Mouse (Mus musculus): ENCODE measurements at regions not wholly inside any gene's neighbourhood (a gene's known extent, or its start where the extent isn't known, plus 50 kb on each side); places are given as distances from the start of the nearest gene placed in this dataset.

DNA sequence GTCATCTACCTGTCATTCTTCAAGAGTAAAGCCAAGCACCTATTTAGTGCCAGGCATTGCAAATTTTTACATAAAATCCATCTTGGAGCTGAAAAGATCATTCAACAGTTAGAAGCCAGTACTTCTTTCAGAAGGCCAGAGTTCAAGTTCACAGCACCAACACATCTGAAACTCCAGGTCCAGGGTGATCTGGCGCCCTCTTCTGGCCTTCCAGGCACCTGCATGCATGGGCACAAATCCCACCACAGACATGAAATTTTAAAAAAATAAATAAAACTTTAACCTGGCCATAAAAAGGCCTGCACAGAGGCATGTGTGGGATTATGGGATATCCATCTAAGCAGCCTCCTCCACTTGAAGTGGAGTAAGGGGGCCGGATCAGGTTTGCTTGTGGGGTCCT is 144.7 kb downstream of the Cct6b start:
- H3K27ac ChIP-seq (ENCODE audit: low read depth, low read length): no peak overlapping the region
- no peak overlapping the region for H3K9ac ChIP-seq (ENCODE audit: low read length)
- ATAC-seq (ENCODE audit: low FRiP score) (no peak), DNase-seq (ENCODE audit: low spot score, missing footprints) (no peak)
- H3K9me3 ChIP-seq (ENCODE audit: control insufficient read depth, low read length): no peaks in the 10 kb centered on the region; the same call in 1 of the 2 replicates
- no peaks in the 10 kb centered on the region for H3K27me3 ChIP-seq (ENCODE audit: control insufficient read depth, insufficient read depth, low read length)
- 79% methylated on average over 2 of the region's 2 CpGs for WGBS
- no peak overlapping the region for H3K4me3 ChIP-seq (ENCODE audit: low read depth, low read length)
- no peaks in the 10 kb centered on the region for H3K36me3 ChIP-seq (ENCODE audit: control insufficient read depth, insufficient read depth, low read length)
- no peaks in the 10 kb centered on the region for H3K4me1 ChIP-seq (ENCODE audit: control insufficient read depth, insufficient read depth, low read length)
- no peak overlapping the region for H3K4me2 ChIP-seq

DNA sequence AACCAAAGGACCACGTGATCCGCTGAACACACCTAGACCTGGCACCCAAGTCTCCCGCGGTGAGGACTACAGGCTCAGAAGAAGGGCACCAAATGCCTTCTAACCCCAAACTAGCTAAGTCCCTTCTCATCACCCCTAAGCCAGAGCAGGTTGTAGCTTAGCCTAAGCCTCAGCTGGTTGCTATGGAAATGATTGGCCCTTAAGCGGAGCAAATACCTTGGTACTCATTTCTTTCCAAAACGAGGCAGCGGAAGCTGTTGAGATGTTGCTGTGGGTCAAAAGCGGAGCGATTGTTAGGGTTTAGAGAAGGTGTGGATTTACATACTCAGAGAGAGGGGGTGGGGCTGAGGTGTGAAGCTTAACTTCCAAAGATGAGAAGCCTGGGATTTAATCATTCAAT is 145.7 kb downstream of the Cct6b start:
- peak; percentile 89 for DNase-seq (ENCODE audit: low spot score, missing footprints)
- no peaks in the 10 kb centered on the region for H3K4me1 ChIP-seq (ENCODE audit: control insufficient read depth, insufficient read depth, low read length)
- H3K4me2 ChIP-seq: no peak overlapping the region
- 2% methylated on average over 9 of the region's 9 CpGs for WGBS
- no peak overlapping the region for H3K9ac ChIP-seq (ENCODE audit: low read length)
- no peaks in the 10 kb centered on the region for H3K27me3 ChIP-seq (ENCODE audit: control insufficient read depth, insufficient read depth, low read length)
- no peak overlapping the region for H3K4me3 ChIP-seq (ENCODE audit: low read depth, low read length)
- no peak overlapping the region for H3K27ac ChIP-seq (ENCODE audit: low read depth, low read length)
- no peaks in the 10 kb centered on the region for H3K36me3 ChIP-seq (ENCODE audit: control insufficient read depth, insufficient read depth, low read length)
- H3K9me3 ChIP-seq (ENCODE audit: control insufficient read depth, low read length): no peaks in the 10 kb centered on the region; the same call in 1 of the 2 replicates
- ATAC-seq (ENCODE audit: low FRiP score): no peak

DNA sequence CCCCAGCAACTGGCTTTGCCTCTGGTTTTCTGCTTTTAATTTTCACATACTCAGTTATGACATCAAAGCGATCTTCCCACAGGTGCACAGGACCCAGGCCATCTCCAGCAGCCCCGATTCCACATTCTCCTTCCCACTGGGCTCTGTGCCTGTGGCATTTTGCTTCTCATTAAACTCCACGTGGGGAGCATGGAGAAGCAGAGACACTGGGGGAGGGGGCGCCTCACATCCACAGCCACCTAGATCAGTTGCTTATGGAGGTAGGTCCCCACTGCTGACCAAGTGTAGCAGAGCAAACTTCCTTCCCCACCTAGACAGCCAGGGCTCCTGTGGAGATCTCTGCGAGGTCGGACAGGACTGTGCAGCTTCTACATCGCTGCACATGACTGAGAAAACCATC is 147.3 kb downstream of the Cct6b start:
- no peak overlapping the region for H3K27ac ChIP-seq (ENCODE audit: low read depth, low read length)
- no peaks in the 10 kb centered on the region for H3K36me3 ChIP-seq (ENCODE audit: control insufficient read depth, insufficient read depth, low read length)
- no peak overlapping the region for H3K4me2 ChIP-seq
- DNase-seq (ENCODE audit: low spot score, missing footprints) (no peak), ATAC-seq (ENCODE audit: low FRiP score) (no peak)
- 49% methylated on average over 7 of the region's 7 CpGs for WGBS
- H3K4me3 ChIP-seq (ENCODE audit: low read depth, low read length): no peak overlapping the region
- H3K9ac ChIP-seq (ENCODE audit: low read length): no peak overlapping the region
- no peaks in the 10 kb centered on the region for H3K4me1 ChIP-seq (ENCODE audit: control insufficient read depth, insufficient read depth, low read length)
- H3K9me3 ChIP-seq (ENCODE audit: control insufficient read depth, low read length): no peaks in the 10 kb centered on the region; the same call in 1 of the 2 replicates
- H3K27me3 ChIP-seq (ENCODE audit: control insufficient read depth, insufficient read depth, low read length): no peaks in the 10 kb centered on the region

DNA sequence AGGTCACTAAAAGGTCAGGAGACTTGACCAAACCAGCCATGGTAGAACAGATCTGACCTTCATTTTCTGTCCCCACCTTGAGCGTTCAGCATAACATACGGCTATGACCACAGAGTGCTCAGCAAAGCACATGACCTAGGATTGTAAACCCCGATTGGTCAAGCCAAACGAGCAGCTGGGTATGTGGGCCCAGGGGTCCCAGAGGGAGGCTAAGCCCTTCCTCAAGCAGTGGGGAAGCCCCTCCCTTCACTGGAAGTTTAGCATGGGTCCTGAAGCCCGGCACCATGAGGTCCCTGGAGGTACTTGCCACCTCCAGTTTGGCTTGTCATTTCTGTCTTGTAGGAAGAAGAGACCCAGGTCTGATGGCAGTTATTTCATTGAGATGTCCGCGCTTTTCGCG is 149.8 kb downstream of the Cct6b start:
- Histone ChIP-seq H3K4me3 (ENCODE audit: low read depth, low read length) (no peak overlapping the region), H3K9me3 (ENCODE audit: control insufficient read depth, low read length) (no peaks in the 10 kb centered on the region; the same call in 1 of the 2 replicates), H3K4me2 (no peak overlapping the region), H3K27me3 (ENCODE audit: control insufficient read depth, insufficient read depth, low read length) (no peaks in the 10 kb centered on the region), H3K9ac (ENCODE audit: low read length) (no peak overlapping the region), H3K4me1 (ENCODE audit: control insufficient read depth, insufficient read depth, low read length) (no peaks in the 10 kb centered on the region), H3K36me3 (ENCODE audit: control insufficient read depth, insufficient read depth, low read length) (no peaks in the 10 kb centered on the region), H3K27ac (ENCODE audit: low read depth, low read length) (no peak overlapping the region)
- ATAC-seq (ENCODE audit: low FRiP score) (no peak), DNase-seq (ENCODE audit: low spot score, missing footprints) (peak; percentile 72)
- WGBS: 90% methylated on average over 9 of the region's 9 CpGs

DNA sequence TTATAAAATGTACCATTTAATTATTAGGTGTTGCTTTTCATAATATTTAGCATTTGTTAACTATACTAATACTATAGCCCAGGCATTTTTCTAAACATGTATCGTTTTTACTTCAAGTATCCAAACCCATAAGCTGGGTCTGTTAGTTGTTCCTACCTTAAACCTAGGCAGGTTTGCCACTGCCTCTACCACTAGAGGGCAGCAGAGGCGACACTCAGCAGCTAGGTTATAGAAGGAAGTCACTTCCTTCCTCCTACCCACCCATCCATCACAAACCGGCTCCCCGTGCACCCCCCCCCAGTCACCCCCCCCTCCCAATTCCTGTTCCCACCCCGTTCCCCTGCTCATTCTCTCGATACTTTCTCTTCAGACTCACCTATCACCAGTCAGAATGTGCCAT is 150.6 kb downstream of the Cct6b start:
- ATAC-seq (ENCODE audit: low FRiP score): no peak

DNA sequence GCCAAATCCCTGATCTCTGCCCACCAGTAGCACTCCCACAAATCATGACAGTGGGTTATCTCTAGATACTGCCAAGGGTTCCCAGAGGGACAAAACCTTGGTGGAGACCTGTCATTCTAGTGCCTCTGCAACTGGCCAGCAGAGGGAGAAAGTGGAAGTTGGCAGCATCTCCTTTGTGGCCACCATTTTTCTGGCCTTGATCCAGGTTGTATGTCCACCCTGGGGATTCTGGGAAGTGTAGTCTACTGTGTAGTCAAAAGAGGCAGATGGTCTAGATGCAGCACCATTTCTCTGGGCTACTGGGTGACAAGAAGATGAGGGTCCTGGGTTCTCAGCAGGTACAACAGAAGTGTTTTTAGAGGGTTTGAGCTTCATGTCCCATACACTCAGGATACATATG is 152.1 kb downstream of the Cct6b start:
- Histone ChIP-seq H3K4me2 (no peak overlapping the region), H3K9me3 (ENCODE audit: control insufficient read depth, low read length) (no peaks in the 10 kb centered on the region; the same call in 1 of the 2 replicates), H3K9ac (ENCODE audit: low read length) (no peak overlapping the region), H3K27ac (ENCODE audit: low read depth, low read length) (no peak overlapping the region), H3K36me3 (ENCODE audit: control insufficient read depth, insufficient read depth, low read length) (no peaks in the 10 kb centered on the region), H3K4me3 (ENCODE audit: low read depth, low read length) (no peak overlapping the region), H3K4me1 (ENCODE audit: control insufficient read depth, insufficient read depth, low read length) (no peaks in the 10 kb centered on the region), H3K27me3 (ENCODE audit: control insufficient read depth, insufficient read depth, low read length) (no peaks in the 10 kb centered on the region)
- DNase-seq (ENCODE audit: low spot score, missing footprints) (peak; percentile 62), ATAC-seq (ENCODE audit: low FRiP score) (no peak)

More for the DNA sequence above, 150.6 kb downstream of the Cct6b start:
- Histone ChIP-seq H3K36me3 (ENCODE audit: control insufficient read depth, insufficient read depth, low read length) (no peaks in the 10 kb centered on the region), H3K4me2 (no peak overlapping the region), H3K4me3 (ENCODE audit: low read depth, low read length) (no peak overlapping the region), H3K27me3 (ENCODE audit: control insufficient read depth, insufficient read depth, low read length) (no peaks in the 10 kb centered on the region), H3K27ac (ENCODE audit: low read depth, low read length) (no peak overlapping the region), H3K4me1 (ENCODE audit: control insufficient read depth, insufficient read depth, low read length) (no peaks in the 10 kb centered on the region), H3K9ac (ENCODE audit: low read length) (no peak overlapping the region), H3K9me3 (ENCODE audit: control insufficient read depth, low read length) (no peaks in the 10 kb centered on the region; the same call in 1 of the 2 replicates)
- 32% methylated on average over 6 of the region's 6 CpGs for WGBS
- peak; percentile 92 for DNase-seq (ENCODE audit: low spot score, missing footprints)

DNA sequence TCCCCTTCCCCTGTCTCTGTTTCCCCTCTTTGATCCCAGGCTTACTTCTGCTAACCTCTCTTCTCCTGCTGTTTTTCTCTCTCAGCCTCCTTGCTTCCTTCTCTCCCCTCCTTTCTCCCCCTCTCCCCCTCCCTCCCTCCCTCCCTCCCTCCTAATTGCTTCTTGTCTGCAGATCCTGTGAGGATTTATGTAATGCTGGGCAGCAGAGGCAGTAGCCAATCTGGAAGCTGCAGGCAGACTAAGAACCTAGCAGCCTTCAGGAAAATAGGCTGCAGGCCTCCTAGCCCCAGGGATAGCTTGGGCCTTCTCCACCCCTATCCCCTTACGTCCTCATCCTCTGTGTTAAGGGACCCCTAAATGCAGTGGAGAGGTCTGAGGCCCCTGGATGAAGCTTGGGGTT is 155.2 kb downstream of the Cct6b start:
- no peak for ATAC-seq (ENCODE audit: low FRiP score)
- Histone ChIP-seq H3K9ac (ENCODE audit: low read length) (no peak overlapping the region), H3K9me3 (ENCODE audit: control insufficient read depth, low read length) (no peaks in the 10 kb centered on the region)

DNA sequence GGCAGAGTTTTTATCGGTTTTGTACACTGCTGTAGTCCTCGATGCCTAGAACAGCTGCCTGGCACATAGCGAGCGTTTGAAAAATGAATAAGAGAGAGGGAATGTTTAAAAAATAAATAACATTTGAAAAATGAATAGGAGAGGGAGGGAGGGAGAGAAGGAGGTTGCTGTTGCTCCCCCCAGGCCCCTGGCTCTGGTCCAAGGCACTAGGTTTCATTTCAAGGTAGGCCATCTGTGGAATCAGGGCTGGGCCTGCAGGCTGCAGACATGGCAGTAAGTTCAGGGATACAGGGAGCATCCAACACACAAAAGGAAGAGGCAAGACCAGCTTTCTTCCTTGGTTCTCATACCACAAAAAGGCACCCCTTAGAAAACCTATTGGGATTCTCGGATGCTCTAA is 156.5 kb downstream of the Cct6b start:
- H3K4me2 ChIP-seq: no peak overlapping the region
- H3K27me3 ChIP-seq (ENCODE audit: control insufficient read depth, insufficient read depth, low read length): no peaks in the 10 kb centered on the region
- 85% methylated on average over 5 of the region's 5 CpGs for WGBS
- H3K27ac ChIP-seq (ENCODE audit: low read depth, low read length): no peak overlapping the region
- no peak overlapping the region for H3K9ac ChIP-seq (ENCODE audit: low read length)
- no peak overlapping the region for H3K4me3 ChIP-seq (ENCODE audit: low read depth, low read length)
- ATAC-seq (ENCODE audit: low FRiP score): no peak
- H3K9me3 ChIP-seq (ENCODE audit: control insufficient read depth, low read length): no peaks in the 10 kb centered on the region
- H3K36me3 ChIP-seq (ENCODE audit: control insufficient read depth, insufficient read depth, low read length): no peaks in the 10 kb centered on the region
- no peak for DNase-seq (ENCODE audit: low spot score, missing footprints)
- H3K4me1 ChIP-seq (ENCODE audit: control insufficient read depth, insufficient read depth, low read length): peaks cover 2% of the 10 kb centered on the region

More for the DNA sequence above, 155.2 kb downstream of the Cct6b start:
- Histone ChIP-seq H3K4me3 (ENCODE audit: low read depth, low read length) (no peak overlapping the region), H3K27me3 (ENCODE audit: control insufficient read depth, insufficient read depth, low read length) (no peaks in the 10 kb centered on the region), H3K27ac (ENCODE audit: low read depth, low read length) (no peak overlapping the region), H3K36me3 (ENCODE audit: control insufficient read depth, insufficient read depth, low read length) (no peaks in the 10 kb centered on the region), H3K4me2 (no peak overlapping the region), H3K4me1 (ENCODE audit: control insufficient read depth, insufficient read depth, low read length) (no peaks in the 10 kb centered on the region)
- DNase-seq (ENCODE audit: low spot score, missing footprints): peak; percentile 59
- 60% methylated on average over 1 of the region's 1 CpGs for WGBS

DNA sequence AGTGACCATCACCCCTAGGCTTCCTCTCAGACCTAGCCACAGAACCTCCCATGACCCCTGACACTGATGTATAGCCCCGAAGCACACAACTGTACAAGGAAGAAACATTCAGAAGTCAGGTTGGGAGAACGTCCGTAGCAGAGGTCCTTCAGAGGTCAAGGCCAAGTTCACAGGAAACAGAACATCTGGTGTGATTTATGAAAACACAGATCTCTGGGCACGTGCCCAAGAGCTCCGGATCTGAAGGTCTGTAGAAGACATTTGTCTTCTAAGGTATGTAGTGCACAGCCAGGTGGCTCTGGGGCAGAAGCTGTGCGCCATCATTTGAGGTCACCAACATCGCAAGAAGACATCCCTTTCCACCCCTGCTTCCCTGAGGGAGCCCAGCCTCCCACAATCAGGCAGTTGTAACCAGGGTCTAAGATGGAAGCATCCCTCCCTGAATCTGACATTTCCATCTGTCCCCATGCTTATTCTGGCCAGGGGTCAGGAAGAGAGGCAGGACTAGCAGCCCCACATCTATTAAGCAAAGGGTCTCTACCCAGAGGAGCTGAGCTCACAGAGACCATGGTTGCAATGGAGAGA is 159.8 kb downstream of the Cct6b start:
- no peak for ATAC-seq (ENCODE audit: low FRiP score)
- no peak overlapping the region for H3K4me2 ChIP-seq
- peaks cover 6% of the 10 kb centered on the region for H3K4me1 ChIP-seq (ENCODE audit: control insufficient read depth, insufficient read depth, low read length)
- H3K4me3 ChIP-seq (ENCODE audit: low read depth, low read length): no peak overlapping the region
- no peaks in the 10 kb centered on the region for H3K9me3 ChIP-seq (ENCODE audit: control insufficient read depth, low read length)
- WGBS: 86% methylated on average over 7 of the region's 7 CpGs
- no peaks in the 10 kb centered on the region for H3K27me3 ChIP-seq (ENCODE audit: control insufficient read depth, insufficient read depth, low read length)
- H3K27ac ChIP-seq (ENCODE audit: low read depth, low read length): no peak overlapping the region
- no peaks in the 10 kb centered on the region for H3K36me3 ChIP-seq (ENCODE audit: control insufficient read depth, insufficient read depth, low read length)
- DNase-seq (ENCODE audit: low spot score, missing footprints): peak; percentile 70
- no peak overlapping the region for H3K9ac ChIP-seq (ENCODE audit: low read length)
